Mouse (Mus musculus): ENCODE measurements around the gene Tet3.

Gene Tet3

GRCm38 (mm10) chr6:83440510-83441258 lies 18.2 kb downstream of the Tet3 start:
- DNase-seq (ENCODE audit: low read depth, low spot score) = peak; percentile 97

GRCm38 (mm10) chr6:83440197-83440509 lies 18.7 kb downstream of the Tet3 start:
- DNase-seq (ENCODE audit: low read depth, low spot score) = no peak

- DNase-seq (ENCODE audit: low read depth, low spot score) = peak; percentile 28
These were observed 19.1 kb downstream of the Tet3 start for GRCm38 (mm10) chr6:83439781-83440180.

GRCm38 (mm10) chr6:83439119-83439767 lies 19.6 kb downstream of the Tet3 start:
- DNase-seq (ENCODE audit: low read depth, low spot score) = peak; percentile 41

GRCm38 (mm10) chr6:83438584-83438983 lies 20.3 kb downstream of the Tet3 start:
- DNase-seq (ENCODE audit: low read depth, low spot score) = peak; percentile 53

GRCm38 (mm10) chr6:83437802-83438201 lies 21.1 kb downstream of the Tet3 start:
- no peak for DNase-seq (ENCODE audit: low read depth, low spot score)

- no peak for DNase-seq (ENCODE audit: low read depth, low spot score)
These were observed 21.7 kb downstream of the Tet3 start for GRCm38 (mm10) chr6:83437225-83437624.

- DNase-seq (ENCODE audit: low read depth, low spot score) = no peak
These were observed 22.3 kb downstream of the Tet3 start for GRCm38 (mm10) chr6:83436547-83436946.

GRCm38 (mm10) chr6:83435174-83435573 lies 23.7 kb downstream of the Tet3 start:
- DNase-seq (ENCODE audit: low read depth, low spot score) = no peak

GRCm38 (mm10) chr6:83433546-83433945 lies 25.3 kb downstream of the Tet3 start:
- no peak for DNase-seq (ENCODE audit: low read depth, low spot score)

- DNase-seq (ENCODE audit: low read depth, low spot score) = no peak
These were observed 25.9 kb downstream of the Tet3 start for GRCm38 (mm10) chr6:83432966-83433365.

- no peak for DNase-seq (ENCODE audit: low read depth, low spot score)
These were observed 30.7 kb downstream of the Tet3 start for GRCm38 (mm10) chr6:83427968-83428731.

GRCm38 (mm10) chr6:83427512-83427911 lies 31.4 kb downstream of the Tet3 start:
- DNase-seq (ENCODE audit: low read depth, low spot score) = no peak

GRCm38 (mm10) chr6:83426576-83426975 lies 32.3 kb downstream of the Tet3 start:
- DNase-seq (ENCODE audit: low read depth, low spot score) = no peak

GRCm38 (mm10) chr6:83424053-83424404 lies 34.9 kb downstream of the Tet3 start:
- no peak for DNase-seq (ENCODE audit: low read depth, low spot score)

- no peak for DNase-seq (ENCODE audit: low read depth, low spot score)
These were observed 35.4 kb downstream of the Tet3 start for GRCm38 (mm10) chr6:83423400-83424052.

GRCm38 (mm10) chr6:83421866-83422649 lies 36.8 kb downstream of the Tet3 start:
- no peak for DNase-seq (ENCODE audit: low read depth, low spot score)

- DNase-seq (ENCODE audit: low read depth, low spot score) = no peak
These were observed 39.4 kb downstream of the Tet3 start for GRCm38 (mm10) chr6:83419516-83419915.

GRCm38 (mm10) chr6:83417531-83417930 lies 41.4 kb downstream of the Tet3 start:
- DNase-seq (ENCODE audit: low read depth, low spot score) = no peak

- no peak for DNase-seq (ENCODE audit: low read depth, low spot score)
These were observed 41.8 kb downstream of the Tet3 start for GRCm38 (mm10) chr6:83417104-83417502.

Data from telencephalon, adult 2 months (tissue).